Comparison of ENCODE assay signal across 26 mouse cellular contexts in genomic region chr11:53821230-53821944, GRCm38 (mm10). TPM values are rescaled to one million over a fixed set of nuclear protein-coding genes. Genes with fewer than 3 reads are reported as not detected.
DNase-seq lines count a peak whose midpoint lies in the region; ATAC-seq and TF ChIP-seq lines count a peak whose summit lies in the region.
"Had no signal": no experiment of that assay in that cellular context is flagged by ENCODE, and none has a peak within 500 bp of the region (broad histone marks: within the 10 kb centered on the region; RNA-seq: fewer than 3 reads in every experiment).

No protein-coding gene starts in this region.

- H3K4me3 ChIP-seq in stomach, postnatal 0 days (ENCODE audit: low read depth, low read length) = no peak overlapping the region
- H3K4me3 ChIP-seq: embryonic facial prominence, embryonic 13.5 days; erythroblast, embryonic 14.5 days; hindbrain, embryonic 10.5 days; limb, embryonic 13.5 days; liver, embryonic 12.5 days; midbrain, embryonic 12.5 days had no signal

- 78% methylated on average over 11 of the region's 11 CpGs for WGBS in stomach, postnatal 0 days

- no peaks in the 10 kb centered on the region for H3K4me1 ChIP-seq in stomach, postnatal 0 days (replicated peaks; ENCODE audit: control insufficient read depth, insufficient read depth)
- H3K4me1 ChIP-seq: embryonic facial prominence, embryonic 13.5 days; limb, embryonic 13.5 days; midbrain, embryonic 12.5 days had no signal

- no peaks in the 10 kb centered on the region for H3K9me3 ChIP-seq in stomach, postnatal 0 days (ENCODE audit: control insufficient read depth, low read length)
- H3K9me3 ChIP-seq: embryonic facial prominence, embryonic 13.5 days; G1E; hindbrain, embryonic 10.5 days; limb, embryonic 13.5 days; liver, embryonic 12.5 days; midbrain, embryonic 12.5 days had no signal

- H3K4me2 ChIP-seq in stomach, postnatal 0 days (replicated peaks; ENCODE audit: low read depth) = no peak overlapping the region
- H3K4me2 ChIP-seq: embryonic facial prominence, embryonic 13.5 days; limb, embryonic 13.5 days; liver, embryonic 12.5 days; midbrain, embryonic 12.5 days had no signal

- 0 out of 2 replicates have a peak, but pooled peaks have one; percentile 6 for TF ChIP-seq CTCF in stomach, postnatal 0 days (IDR thresholded peaks at IDR 0.05; ENCODE audit: low read depth)

- intact Hi-C loops in heart, postnatal 36 days (cut with DNase I) = no loop called here

- H3K9ac ChIP-seq in stomach, postnatal 0 days (ENCODE audit: low read length) = no peak overlapping the region
- H3K9ac ChIP-seq: embryonic facial prominence, embryonic 13.5 days; limb, embryonic 13.5 days; liver, embryonic 12.5 days; midbrain, embryonic 12.5 days had no signal

- no peak for ATAC-seq in stomach, postnatal 0 days (ENCODE audit: low FRiP score, low TSS enrichment)
- ATAC-seq: forebrain, embryonic 14.5 days; intestine, postnatal 0 days; liver, embryonic 12.5 days had no signal

- H3K36me3 ChIP-seq in stomach, postnatal 0 days (ENCODE audit: control insufficient read depth, insufficient read depth, low read length) = no peaks in the 10 kb centered on the region
- H3K36me3 ChIP-seq: embryonic facial prominence, embryonic 13.5 days; G1E; hindbrain, embryonic 10.5 days; limb, embryonic 13.5 days; liver, embryonic 12.5 days; midbrain, embryonic 12.5 days had no signal

- no peaks in the 10 kb centered on the region for H3K27me3 ChIP-seq in stomach, postnatal 0 days (ENCODE audit: control insufficient read depth, insufficient read depth, low read length)
- H3K27me3 ChIP-seq: embryonic facial prominence, embryonic 13.5 days; limb, embryonic 13.5 days; liver, embryonic 12.5 days; midbrain, embryonic 12.5 days had no signal

- peak; percentile 44 for DNase-seq in gastrocnemius, adult 18-20 months (ENCODE audit: low spot score)
- DNase-seq in gastrocnemius, postnatal 10 days = no peak
- peak; percentile 30 to 34 for DNase-seq in heart, postnatal 36 days
- no peak for DNase-seq in heart, postnatal 4 days
- DNase-seq in Muller cell, postnatal 12 days (ENCODE audit: inconsistent ontology term) = peak; percentile 89
- DNase-seq in stomach, postnatal 0 days (ENCODE audit: low spot score) = no peak
- DNase-seq in spleen, postnatal 10 days (ENCODE audit: low spot score in 2 of 2) = no peak
- DNase-seq: adrenal gland, postnatal 14 days; cerebellum, adult 8-10 months; cerebellum, postnatal 36 days; embryo, embryonic 11 days; lung, adult 18-20 months; lung, postnatal 14 days had no signal

- no peak overlapping the region for H3K27ac ChIP-seq in stomach, postnatal 0 days (replicated peaks)
- H3K27ac ChIP-seq: embryonic facial prominence, embryonic 13.5 days; hindbrain, embryonic 10.5 days; limb, embryonic 13.5 days; liver, embryonic 12.5 days; midbrain, embryonic 12.5 days had no signal

- TF ChIP-seq EP300 in stomach, postnatal 0 days (optimal IDR thresholded peaks at IDR 0.05) = no peak

RNA-seq across cellular contexts. Expression of gene Gm12216, which starts 37.7 kb away (rescaled TPM):
- 1 to 10 TPM in 1 of 2 experiments, under 1 TPM in 1; 0.84 to 2.1 TPM for total RNA-seq in gastrocnemius, adult 18-20 months (2021)
- total RNA-seq in gastrocnemius, postnatal 10 days (2021) = 1 to 10 TPM; 3.5 to 4.0 TPM
- total RNA-seq in heart, postnatal 36 days (2021) = 1 to 10 TPM; 1.6 TPM
- total RNA-seq in heart, postnatal 4 days (2021) = 1 to 10 TPM in 1 of 2 experiments, under 1 TPM in 1; 0.32 to 1.6 TPM
- polyA plus RNA-seq in stomach, postnatal 0 days (2015; fragmentation: Nextera tagmentation; extraction: Ambion mirVana) = 1.9 and 2.3 TPM in 2 replicates
- polyA plus RNA-seq: embryonic facial prominence, embryonic 13.5 days; erythroblast, embryonic 14.5 days; forebrain, embryonic 14.5 days; G1E; neural tube, embryonic 11.5 days had no signal

RNA-seq across cellular contexts. Expression of gene Gm17334, which starts 48.4 kb away (rescaled TPM):
- total RNA-seq in gastrocnemius, adult 18-20 months (2021) = not detected
- total RNA-seq in gastrocnemius, postnatal 10 days (2021) = under 1 TPM; 0.26 to 0.70 TPM
- under 1 TPM in 1 of 2 experiments, not detected in 1; 0.60 TPM for total RNA-seq in heart, postnatal 36 days (2021)
- not detected for total RNA-seq in heart, postnatal 4 days (2021)
- polyA plus RNA-seq in stomach, postnatal 0 days (2015; fragmentation: Nextera tagmentation; extraction: Ambion mirVana) = 0.17 TPM in 1 of 2 replicates, not detected in the other
- total RNA-seq: G1E; megakaryocyte, adult 5-6 weeks had no signal
- polyA plus RNA-seq: embryonic facial prominence, embryonic 13.5 days; erythroblast, embryonic 14.5 days; forebrain, embryonic 14.5 days; G1E; heart, embryonic 14.5 days; hindbrain, embryonic 10.5 days; kidney, embryonic 14.5 days; midbrain, embryonic 12.5 days; neural tube, embryonic 11.5 days had no signal

RNA-seq across cellular contexts. Expression of gene Irf1, which starts 51.6 kb away (rescaled TPM):
- 1 to 10 TPM; 4.7 to 9.9 TPM for total RNA-seq in gastrocnemius, adult 18-20 months (2021)
- total RNA-seq in gastrocnemius, postnatal 10 days (2021) = 10 to 100 TPM in 1 of 2 experiments, 1 to 10 TPM in 1; 9.4 to 13.7 TPM
- total RNA-seq in heart, postnatal 36 days (2021) = 10 to 100 TPM; 18.6 to 23.6 TPM
- 10 to 100 TPM; 11.8 to 12.2 TPM for total RNA-seq in heart, postnatal 4 days (2021)
- 18.7 and 25.7 TPM in 2 replicates for polyA plus RNA-seq in stomach, postnatal 0 days (2015; fragmentation: Nextera tagmentation; extraction: Ambion mirVana)

Comparison
In these comparisons a context has a peak if more than half of its experiments do, and no peak if none do; other contexts are left out.
1. DNase-seq: peak in gastrocnemius, adult 18-20 months (single experiment), heart, postnatal 36 days (2 of 2) and Muller cell, postnatal 12 days (single experiment); none in gastrocnemius, postnatal 10 days (single experiment), heart, postnatal 4 days (single experiment), stomach, postnatal 0 days (single experiment) and spleen, postnatal 10 days (0 of 2).